Mouse (Mus musculus) lung, adult 2 months (tissue): Measurements from ENCODE around the gene S100a10. TPM values are rescaled to one million over a fixed set of nuclear protein-coding genes. Genes with fewer than 3 reads are reported as not detected.
A peak's percentile ranks its signal among the peaks of the same experiment; 100 is the strongest.
"Not testable (repeated sequence)": the region's sequence is repeated elsewhere in the genome, so short reads cannot be mapped to it uniquely, and the experiment has no call there.

Source experiments
- DNase-seq: peaks from one replicate; pipeline ENCODE4 v3.0.0; 2022
- H3K4me1 ChIP-seq: fragments of 200-500 bp; 2 replicates; pipeline ENCODE4 v1.6.1; 2011; ENCODE audit warnings: low read length; ENCODE audit not compliant: control insufficient read depth, insufficient read depth
- H3K4me3 ChIP-seq: fragments of 200-500 bp; replicated peaks from 2 replicates; pipeline ENCODE3; 2011; ENCODE audit warnings: low read depth, mild to moderate bottlenecking, control low read depth, low read length; ENCODE audit errors: extremely low read depth
- CTCF ChIP-seq: fragments of 200-500 bp; IDR thresholded peaks from 2 replicates; pipeline ENCODE4 v1.5.1; 2011; ENCODE audit warnings: mild to moderate bottlenecking, low read length, control low read depth; ENCODE audit not compliant: insufficient read depth
- POLR2A ChIP-seq: fragments of 200-500 bp; IDR thresholded peaks from 2 replicates; pipeline ENCODE4 v1.6.1; 2011; ENCODE audit warnings: low read depth, mild to moderate bottlenecking, control low read depth, low read length, borderline replicate concordance; ENCODE audit errors: extremely low read depth
- WGBS: fragments of 180-500 bp; shearing (Covaris S2); methylation state at CpG from one replicate; pipeline ENCODE4 v1.1.7; 2018; 5-methylcytosine and 5-hydroxymethylcytosine counted together
- polyA plus RNA-seq: library from polyadenylated mRNA; depleted of rRNA; stranded (reverse); fragments of >200 nt; gene quantifications from 2 replicates; pipeline ENCODE4 v1.2.3, GENCODE M21; 2012

S100a10 gene
- polyA plus RNA-seq, 1 experiment: 79.5 TPM

- Histone ChIP-seq H3K4me1 (peaks cover 12% of the 10 kb centered on the region), H3K4me3 (no peak overlapping the region)
- no peak for TF ChIP-seq CTCF
- TF ChIP-seq POLR2A: no peak
- 52% methylated on average over 5 of the region's 5 CpGs for WGBS
- no peak for DNase-seq
Observed at GRCm38 (mm10) chr3:93519856-93520329, 35.0 kb upstream of the S100a10 start.

- peak within 1 kb of the TSS; percentile 64 for H3K4me3 ChIP-seq
- no peak for TF ChIP-seq CTCF
- TF ChIP-seq POLR2A: peak; percentile 85; the same call in 1 of the 2 replicates
- H3K4me1 ChIP-seq: peaks cover 12% of the 10 kb centered on the region
- peak; percentile 77 for DNase-seq
- under 1% methylated on average over 38 of the region's 38 CpGs for WGBS
Observed at GRCm38 (mm10) chr3:93520330-93521193, 34.3 kb upstream of the S100a10 start, which contains the start of gene S100a11. S100a11 (plus strand) TSS chr3:93520488.

- Histone ChIP-seq H3K4me1 (peaks cover 12% of the 10 kb centered on the region), H3K4me3 (peak overlapping the region; percentile 64)
- WGBS: 56% methylated on average over 8 of the region's 8 CpGs
- peak; percentile 20 for DNase-seq
- TF ChIP-seq CTCF: no peak
- no peak for TF ChIP-seq POLR2A
Observed at GRCm38 (mm10) chr3:93521462-93522057, 33.3 kb upstream of the S100a10 start.

GRCm38 (mm10) chr3:93522611-93523010 lies 32.3 kb upstream of the S100a10 start:
- 25% methylated on average over 7 of the region's 7 CpGs for WGBS

GRCm38 (mm10) chr3:93527300-93527699 lies 27.6 kb upstream of the S100a10 start:
- 88% methylated on average over 3 of the region's 3 CpGs for WGBS
- TF ChIP-seq POLR2A: 0 out of 2 replicates have a peak, but pooled peaks have one; percentile 15
- no peak for TF ChIP-seq CTCF
- no peak overlapping the region for H3K4me3 ChIP-seq
- DNase-seq: no peak
- H3K4me1 ChIP-seq: peaks cover 7% of the 10 kb centered on the region

More at GRCm38 (mm10) chr3:93522611-93523010, 32.3 kb upstream of the S100a10 start:
- peak; percentile 69 for DNase-seq
- no peak overlapping the region for H3K4me3 ChIP-seq
- TF ChIP-seq POLR2A (no peak), CTCF (peak; percentile 89)
- peaks cover 12% of the 10 kb centered on the region for H3K4me1 ChIP-seq

GRCm38 (mm10) chr3:93528807-93529206 lies 26.1 kb upstream of the S100a10 start:
- no peak overlapping the region for H3K4me3 ChIP-seq
- WGBS: 84% methylated on average over 5 of the region's 5 CpGs
- H3K4me1 ChIP-seq: peaks cover 5% of the 10 kb centered on the region
- no peak for DNase-seq
- TF ChIP-seq CTCF (no peak), POLR2A (no peak)

GRCm38 (mm10) chr3:93537068-93537576 lies 17.8 kb upstream of the S100a10 start:
- 45% methylated on average over 2 of the region's 2 CpGs for WGBS
- TF ChIP-seq CTCF (no peak), POLR2A (no peak)
- Histone ChIP-seq H3K4me3 (no peak overlapping the region), H3K4me1 (peaks cover 2% of the 10 kb centered on the region; the same call in 1 of the 2 replicates)
- DNase-seq: no peak

- H3K4me1 ChIP-seq: peaks cover 2% of the 10 kb centered on the region; the same call in 1 of the 2 replicates
- 77% methylated on average over 2 of the region's 2 CpGs for WGBS
- TF ChIP-seq POLR2A (no peak), CTCF (no peak)
- H3K4me3 ChIP-seq: no peak overlapping the region
- DNase-seq: no peak
Observed at GRCm38 (mm10) chr3:93538486-93538885, 16.4 kb upstream of the S100a10 start.

GRCm38 (mm10) chr3:93541501-93541900 lies 13.4 kb upstream of the S100a10 start:
- 52% methylated on average over 2 of the region's 2 CpGs for WGBS
- peaks cover 2% of the 10 kb centered on the region; the same call in 1 of the 2 replicates for H3K4me1 ChIP-seq
- no peak overlapping the region for H3K4me3 ChIP-seq
- TF ChIP-seq CTCF: no peak
- no peak for TF ChIP-seq POLR2A
- no peak for DNase-seq

- not testable (repeated sequence) for H3K4me3 ChIP-seq, H3K4me1 ChIP-seq, DNase-seq
- 65% methylated on average over 6 of the region's 6 CpGs for WGBS
Observed at GRCm38 (mm10) chr3:93544170-93544569, 10.7 kb upstream of the S100a10 start.
